Mouse (Mus musculus) G1E (cell line): ENCODE data around the gene Cbx7. TPM values are rescaled to one million over a fixed set of nuclear protein-coding genes. Genes with fewer than 3 reads are reported as not detected.

ENCODE experiments used
- ATAC-seq: 2 replicates; pipeline ENCODE4 v1.8.0; 2016; ENCODE audit warnings: mild to moderate bottlenecking; ENCODE audit not compliant: insufficient number of reproducible peaks, poor library complexity, low FRiP score, severe bottlenecking; ENCODE audit errors: extremely low read depth
- DNase-seq: peaks from one replicate; pipeline ENCODE4 v3.0.0; 2012; ENCODE audit warnings: low spot score
- H3K27me3 ChIP-seq: 2 replicates; pipeline ENCODE4 v1.6.1; 2012; ENCODE audit warnings: mild to moderate bottlenecking, low read length, inconsistent platforms; ENCODE audit not compliant: insufficient read depth
- H3K36me3 ChIP-seq: replicated peaks from 2 replicates; pipeline ENCODE3; 2012; ENCODE audit warnings: mild to moderate bottlenecking, inconsistent platforms
- H3K4me1 ChIP-seq: 2 replicates; pipeline ENCODE4 v1.6.1; 2012; ENCODE audit warnings: low read depth, low read length, inconsistent platforms, mixed read lengths; ENCODE audit not compliant: insufficient read depth
- H3K4me3 ChIP-seq: 2 replicates; pipeline ENCODE4 v1.5.1; 2012; ENCODE audit warnings: low read depth, mild to moderate bottlenecking, inconsistent platforms, low read length, moderate library complexity, mixed read lengths
- H3K9me3 ChIP-seq: replicated peaks from 2 replicates; pipeline ENCODE4 v1.6.1; 2012; ENCODE audit warnings: inconsistent platforms
- CTCF ChIP-seq: IDR thresholded peaks from 2 replicates; pipeline ENCODE4 v1.5.1; 2012; ENCODE audit warnings: low read depth, low read length, inconsistent platforms, mixed read lengths
- GATA1 ChIP-seq: IDR thresholded peaks from 2 replicates; pipeline ENCODE4 v1.6.1; 2012; ENCODE audit warnings: borderline replicate concordance, low read length, inconsistent platforms, mixed read lengths
- GATA2 ChIP-seq: IDR thresholded peaks from 2 replicates; pipeline ENCODE4 v1.6.1; 2012; ENCODE audit warnings: low read depth, low read length, inconsistent platforms, borderline replicate concordance
- POLR2AphosphoS5 ChIP-seq: IDR thresholded peaks from 2 replicates; pipeline ENCODE4 v1.6.1; 2012; ENCODE audit warnings: low read depth, low read length, inconsistent platforms; ENCODE audit not compliant: insufficient replicate concordance
- TAL1 ChIP-seq: conservative IDR thresholded peaks from 2 replicates; pipeline ENCODE4 v1.6.1; 2012; ENCODE audit warnings: low read depth, low read length, inconsistent platforms, mixed read lengths
- polyA plus RNA-seq: library from polyadenylated mRNA; stranded (reverse); fragments of >175 nt; gene quantifications from 2 replicates; pipeline ENCODE4 v1.2.3, GENCODE M21; 2012
- total RNA-seq, 2 experiments: library from RNA; stranded (forward) in 1 of 2; stranded (reverse) in 1 of 2; fragments of 200-1000 nt in 1 of 2; fragments of >200 nt in 1 of 2; fragmentation: Nextera tagmentation in 1 of 2; gene quantifications; 2 replicates each; pipeline ENCODE4 v1.2.3; 2014 to 2017

Gene Cbx7
- total and polyA plus RNA-seq, 3 experiments: 2.7 to 9.5 (median 8.4) TPM

DNA sequence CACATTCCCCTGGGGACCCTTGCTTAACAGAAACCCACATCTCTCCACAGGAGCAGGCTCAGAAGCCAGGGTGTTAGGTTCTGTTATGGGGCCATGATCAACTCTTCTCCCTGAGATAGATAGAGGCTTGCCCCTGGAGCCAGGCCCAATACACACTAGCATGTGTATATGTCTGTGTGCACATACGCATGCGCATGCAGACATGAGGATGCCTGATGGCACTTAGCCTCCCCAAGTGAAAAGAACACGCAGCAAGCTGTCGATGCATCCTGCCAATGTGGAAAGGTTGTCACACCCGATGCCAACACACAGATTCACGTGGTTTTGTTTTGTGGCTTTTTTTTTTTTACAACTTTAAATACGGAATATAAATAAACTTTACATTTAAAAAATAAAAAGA, 24.6 kb upstream of the Cbx7 start:
- TF ChIP-seq GATA2 (no peak), CTCF (no peak), POLR2AphosphoS5 (no peak), GATA1 (no peak), TAL1 (no peak)
- no peak for DNase-seq
- Histone ChIP-seq H3K4me1 (no peaks in the 10 kb centered on the region), H3K9me3 (no peaks in the 10 kb centered on the region), H3K4me3 (no peak overlapping the region), H3K36me3 (no peaks in the 10 kb centered on the region), H3K27me3 (peaks cover 20% of the 10 kb centered on the region)
- ATAC-seq: no peak

DNA sequence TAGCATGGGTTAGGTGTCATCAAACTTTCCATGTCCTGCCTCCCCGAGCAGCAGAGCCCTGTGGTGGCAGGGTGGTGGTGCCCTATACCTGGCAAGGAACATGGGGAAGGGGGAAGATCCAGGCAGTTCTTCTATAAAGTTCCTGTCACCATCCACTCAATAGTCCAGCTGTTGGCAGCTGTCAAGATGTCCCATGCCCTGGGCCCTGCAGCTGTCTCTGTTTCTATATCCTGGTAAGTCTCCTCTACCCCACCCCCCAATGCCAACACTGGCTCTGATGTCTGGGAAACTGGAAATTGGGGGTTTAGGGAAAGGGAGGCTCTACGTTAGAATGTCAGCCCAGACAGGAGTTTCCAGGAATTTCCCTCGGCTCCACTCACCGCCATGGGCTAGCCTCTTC, 23.6 kb upstream of the Cbx7 start:
- Histone ChIP-seq H3K4me1 (no peaks in the 10 kb centered on the region), H3K27me3 (peaks cover 18% of the 10 kb centered on the region), H3K36me3 (no peaks in the 10 kb centered on the region), H3K4me3 (no peak overlapping the region), H3K9me3 (no peaks in the 10 kb centered on the region)
- ATAC-seq (no peak), DNase-seq (no peak)
- TF ChIP-seq TAL1 (no peak), GATA1 (no peak), CTCF (no peak), GATA2 (no peak), POLR2AphosphoS5 (no peak)

- Histone ChIP-seq H3K36me3 (no peaks in the 10 kb centered on the region), H3K4me1 (no peaks in the 10 kb centered on the region), H3K27me3 (peaks cover 12% of the 10 kb centered on the region), H3K4me3 (no peak overlapping the region), H3K9me3 (no peaks in the 10 kb centered on the region)
- no peak for ATAC-seq
- no peak for TF ChIP-seq GATA2
- TF ChIP-seq CTCF: no peak
- TF ChIP-seq POLR2AphosphoS5: no peak
- no peak for TF ChIP-seq TAL1
- no peak for TF ChIP-seq GATA1
- no peak for DNase-seq
Observed at GRCm38 (mm10) chr15:79986182-79986581, 15.3 kb upstream of the Cbx7 start.

- Histone ChIP-seq H3K36me3 (no peaks in the 10 kb centered on the region), H3K27me3 (peaks cover 7% of the 10 kb centered on the region; the same call in 1 of the 2 replicates), H3K4me1 (no peaks in the 10 kb centered on the region), H3K4me3 (no peak overlapping the region), H3K9me3 (no peaks in the 10 kb centered on the region)
- ATAC-seq (no peak), DNase-seq (no peak)
- TF ChIP-seq GATA1 (no peak), CTCF (no peak), POLR2AphosphoS5 (no peak), GATA2 (no peak)
Observed at GRCm38 (mm10) chr15:79985471-79985870, 14.6 kb upstream of the Cbx7 start.

GRCm38 (mm10) chr15:79984152-79984551, 13.2 kb upstream of the Cbx7 start:
- Histone ChIP-seq H3K36me3 (no peaks in the 10 kb centered on the region), H3K9me3 (no peaks in the 10 kb centered on the region), H3K4me1 (no peaks in the 10 kb centered on the region), H3K27me3 (peaks cover 6% of the 10 kb centered on the region; the same call in 1 of the 2 replicates), H3K4me3 (no peak overlapping the region)
- ATAC-seq (no peak), DNase-seq (no peak)
- no peak for TF ChIP-seq GATA1
- no peak for TF ChIP-seq CTCF
- TF ChIP-seq POLR2AphosphoS5: no peak
- no peak for TF ChIP-seq GATA2
- TF ChIP-seq TAL1: no peak

GRCm38 (mm10) chr15:79980716-79981115, 9.8 kb upstream of the Cbx7 start:
- Histone ChIP-seq H3K27me3 (peaks cover 3% of the 10 kb centered on the region; the same call in 1 of the 2 replicates), H3K9me3 (no peaks in the 10 kb centered on the region), H3K4me3 (no peak overlapping the region), H3K4me1 (no peaks in the 10 kb centered on the region), H3K36me3 (no peaks in the 10 kb centered on the region)
- TF ChIP-seq TAL1 (no peak), CTCF (no peak)
- no peak for ATAC-seq
- DNase-seq: no peak

DNA sequence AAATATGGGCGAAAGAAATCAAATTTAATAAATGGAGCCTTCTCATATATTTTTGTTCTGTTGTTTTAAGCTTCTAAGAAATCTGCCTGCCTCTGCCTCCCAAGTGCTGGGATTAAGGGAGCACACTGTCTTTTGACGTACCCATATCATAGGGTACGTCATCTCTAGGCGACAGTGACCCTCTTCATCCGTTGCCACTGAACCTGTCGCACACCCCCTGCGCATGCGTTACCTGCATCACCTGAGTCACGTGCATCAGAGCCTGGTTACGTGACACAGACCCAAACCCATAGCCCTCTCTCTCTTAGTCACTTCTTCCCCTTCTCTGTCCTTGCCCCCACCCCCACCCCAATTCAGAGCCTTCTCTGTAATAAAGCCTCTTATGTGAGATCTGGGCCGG, 1.3 kb upstream of the Cbx7 start:
- Histone ChIP-seq H3K4me1 (no peaks in the 10 kb centered on the region), H3K9me3 (no peaks in the 10 kb centered on the region), H3K4me3 (no peak overlapping the region), H3K27me3 (peaks cover 11% of the 10 kb centered on the region), H3K36me3 (no peaks in the 10 kb centered on the region)
- no peak for ATAC-seq
- no peak for DNase-seq
- TF ChIP-seq GATA2 (no peak), POLR2AphosphoS5 (no peak), TAL1 (no peak), CTCF (no peak), GATA1 (no peak)
